Mouse (Mus musculus) frontal cortex, adult (tissue): ENCODE measurements around the gene Prkn.

Experiments used
- ATAC-seq: cut with Nextera tagmentation; 2 replicates; pipeline ENCODE4 v1.9.2; 2017; ENCODE audit warnings: mild to moderate bottlenecking, moderate library complexity, mixed read lengths; ENCODE audit not compliant: low TSS enrichment

Prkn gene

DNA sequence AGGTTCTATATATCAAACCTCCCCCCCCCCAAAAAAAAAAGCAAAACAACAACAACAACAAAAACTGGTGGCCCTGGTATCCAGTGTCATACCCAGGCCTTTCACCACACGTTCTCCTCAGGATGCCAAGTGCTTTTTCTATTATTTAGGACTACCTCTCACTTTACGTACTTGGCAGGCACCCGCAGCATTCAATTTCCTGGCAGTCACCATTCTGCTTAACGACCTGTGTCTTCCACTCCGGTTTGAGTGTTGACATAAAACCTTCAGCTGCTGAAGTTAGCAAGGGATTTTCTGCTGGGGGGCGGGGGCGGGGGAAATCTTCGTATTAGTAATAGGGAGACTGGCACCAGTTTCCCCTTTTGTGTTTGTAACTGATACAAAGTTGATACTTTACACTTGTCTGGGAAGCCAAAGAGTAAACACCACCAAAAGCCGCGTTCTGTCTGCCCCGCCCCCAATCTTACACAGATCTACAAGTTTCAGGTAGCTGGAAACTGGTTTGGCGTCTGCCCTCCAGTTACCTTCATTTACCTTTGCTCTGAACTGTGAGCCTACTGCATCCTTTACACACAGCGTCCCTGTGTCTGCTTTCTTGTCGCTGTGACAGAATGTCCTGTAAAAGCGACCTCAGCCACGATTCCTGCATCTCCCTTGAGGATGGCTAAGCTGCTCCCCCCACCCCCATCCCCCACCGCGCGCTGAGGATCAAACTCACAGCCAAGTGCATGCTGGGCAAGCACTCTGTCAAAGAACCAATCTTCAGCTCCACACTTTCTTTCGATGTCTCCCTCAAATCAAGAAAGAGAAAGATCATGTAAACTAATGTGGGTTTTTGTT is 1240.7 kb downstream of the Prkn start:
- ATAC-seq = no peak

DNA sequence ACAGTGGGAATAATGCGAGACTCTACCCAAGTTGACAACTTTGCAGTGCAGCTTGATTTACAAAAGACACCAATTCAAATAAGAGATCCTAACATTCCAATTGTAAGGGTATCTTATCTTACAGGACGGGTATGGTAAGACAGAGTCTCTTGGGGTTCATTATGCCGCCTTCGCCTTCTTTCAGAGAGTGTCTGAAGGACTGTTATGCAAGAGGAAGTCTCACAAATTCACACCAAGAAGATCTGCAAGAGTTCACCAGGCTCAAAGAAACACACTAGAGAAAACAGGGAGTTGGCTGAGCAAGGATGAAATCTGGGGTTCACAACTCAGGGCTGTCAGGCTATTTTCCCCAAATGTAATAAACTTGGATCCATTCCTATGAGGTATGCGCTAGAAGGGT is 1242.0 kb downstream of the Prkn start:
- peak; percentile 93 for ATAC-seq

- ATAC-seq = no peak
Observed at GRCm38 (mm10) chr17:12090261-12090927, 1250.2 kb downstream of the Prkn start.

DNA sequence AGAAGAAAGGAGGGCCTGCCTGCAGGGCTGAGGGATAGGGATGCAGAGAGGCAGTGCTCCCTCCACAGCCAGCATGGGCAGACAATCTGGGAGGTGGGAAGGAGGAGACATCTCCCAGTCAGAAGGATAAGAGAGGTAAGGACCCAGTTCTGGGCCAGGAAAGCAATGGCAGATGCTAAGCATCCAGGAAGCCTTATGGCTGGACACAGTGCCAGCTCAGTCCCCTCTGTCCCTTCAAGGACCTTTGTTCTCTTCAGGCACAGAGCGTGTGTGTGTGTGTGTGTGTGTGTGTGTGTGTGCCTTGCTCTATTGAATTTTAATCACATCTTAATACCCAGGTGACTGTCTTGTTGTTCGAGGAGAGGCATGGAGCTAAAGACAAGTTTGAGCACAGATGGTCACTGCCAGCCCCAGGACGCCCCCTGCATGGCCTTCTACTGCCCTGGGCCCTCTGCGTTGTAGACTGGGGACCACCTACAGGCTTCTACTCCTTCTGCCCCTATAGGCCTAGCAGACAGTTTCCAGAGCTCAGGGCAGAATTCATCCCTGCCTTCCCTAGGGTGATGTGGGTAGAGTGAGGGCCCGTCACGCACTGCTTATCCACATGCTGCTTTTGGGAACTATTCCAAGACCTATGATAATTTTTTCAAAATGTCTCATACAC is 1252.8 kb downstream of the Prkn start:
- ATAC-seq = no peak

- no peak for ATAC-seq
Observed at GRCm38 (mm10) chr17:12094016-12094415, 1253.8 kb downstream of the Prkn start.

GRCm38 (mm10) chr17:12094827-12095590 is 1254.8 kb downstream of the Prkn start:
- ATAC-seq = peak; percentile 59; the same call in 1 of the 2 replicates

DNA sequence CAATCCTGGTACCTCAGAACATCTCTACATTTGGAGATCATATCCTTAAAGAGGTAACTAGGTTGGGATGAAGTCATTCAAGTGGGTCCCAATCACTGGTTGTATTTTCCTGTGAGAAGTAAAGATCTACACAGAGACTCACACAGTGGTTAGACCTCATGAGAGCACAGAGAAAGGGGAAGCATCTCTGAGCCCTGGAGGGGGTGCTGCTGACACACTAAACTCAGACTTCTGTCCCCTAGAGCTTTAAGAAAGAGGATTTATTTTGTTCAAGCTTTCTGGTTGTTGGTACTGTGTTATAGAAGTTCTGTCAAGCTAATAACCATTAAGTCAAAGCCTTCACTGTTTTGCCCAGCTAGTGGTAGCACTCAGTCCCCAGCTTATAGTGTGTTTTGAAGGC is 1259.2 kb downstream of the Prkn start:
- ATAC-seq = no peak

DNA sequence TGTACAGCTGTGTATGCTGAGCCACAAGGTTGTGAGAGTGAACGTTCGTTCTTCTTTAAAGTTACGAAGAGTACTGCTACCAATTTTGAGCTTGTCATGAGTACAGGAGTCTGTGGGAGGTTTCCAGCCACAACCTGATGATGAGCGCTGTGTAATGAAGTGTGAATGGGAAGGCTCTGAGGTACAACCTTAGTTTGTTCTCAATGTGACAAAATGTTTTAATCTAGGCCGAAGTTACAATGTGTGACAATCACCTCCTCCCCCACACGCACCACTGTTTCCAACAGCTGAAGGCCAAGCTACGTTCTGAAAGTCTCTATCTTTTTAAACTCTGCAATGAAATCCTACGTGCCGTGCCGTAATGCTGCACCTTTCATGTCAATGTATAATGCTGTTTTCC is 1262.1 kb downstream of the Prkn start:
- ATAC-seq = peak; percentile 34; the same call in 1 of the 2 replicates

DNA sequence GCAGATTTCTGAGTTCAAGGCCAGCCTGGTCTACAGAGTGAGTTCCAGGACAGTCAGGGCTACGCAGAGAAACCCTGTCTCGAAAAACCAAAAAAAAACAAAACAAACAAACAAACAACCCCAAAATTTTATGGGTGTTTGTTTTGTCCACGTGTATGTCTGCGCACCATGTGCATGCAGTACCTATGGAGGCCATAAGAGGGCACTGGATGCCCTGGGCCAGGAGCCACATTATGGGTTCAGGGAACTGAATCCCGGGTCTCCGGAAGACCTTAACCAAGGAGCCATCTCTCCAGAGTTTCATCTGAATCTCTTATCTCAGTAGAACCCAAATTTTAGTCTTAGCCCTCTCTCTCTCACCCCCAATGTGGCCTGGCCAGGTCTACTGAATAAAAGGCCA is 1263.6 kb downstream of the Prkn start:
- no peak for ATAC-seq

- ATAC-seq = no peak
Observed at GRCm38 (mm10) chr17:12104245-12104644, 1264.1 kb downstream of the Prkn start.

DNA sequence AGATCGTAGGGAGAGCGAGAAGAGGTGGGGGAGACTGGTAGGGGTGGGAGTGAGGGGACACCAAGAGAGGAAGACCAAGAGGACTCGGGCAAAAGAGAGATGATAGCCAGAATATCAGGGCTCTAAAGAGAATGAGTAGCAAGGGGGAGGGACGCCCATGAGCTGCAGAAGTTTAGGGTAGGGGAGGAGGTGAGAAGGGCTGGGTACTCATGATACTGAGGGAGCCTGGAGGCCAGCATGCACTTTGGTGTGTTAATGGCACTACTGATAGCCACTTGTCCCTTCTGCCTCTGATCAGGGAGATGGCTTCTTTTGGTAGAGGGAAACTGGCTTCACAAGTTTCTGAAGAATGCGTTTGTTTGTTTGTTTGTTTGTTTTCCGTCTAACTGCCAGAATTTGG is 1264.5 kb downstream of the Prkn start:
- no peak for ATAC-seq

GRCm38 (mm10) chr17:12106255-12106654 is 1266.1 kb downstream of the Prkn start:
- no peak for ATAC-seq
